Mouse (Mus musculus) heart, embryonic 13.5 days (tissue): ENCODE results near the gene Dock2. TPM values are rescaled to one million over a fixed set of nuclear protein-coding genes. Genes with fewer than 3 reads are reported as not detected.
A peak's percentile ranks its signal among the peaks of the same experiment; 100 is the strongest.

ENCODE experiments used
- ATAC-seq: fragments of 200-750 bp; cut with Nextera tagmentation; 2 replicates; pipeline ENCODE4 v1.8.0; 2017; ENCODE audit warnings: moderate TSS enrichment; ENCODE audit not compliant: insufficient number of reproducible peaks, low FRiP score, low TSS enrichment; ENCODE audit errors: extremely low read depth
- H3K27ac ChIP-seq: fragments of 300-500 bp; sonication (generic); replicated peaks from 2 replicates; pipeline ENCODE4 v1.5.1; 2015; ENCODE audit warnings: moderate library complexity, mild to moderate bottlenecking, inconsistent platforms
- H3K27me3 ChIP-seq: fragments of 300-500 bp; sonication (generic); replicated peaks from 2 replicates; pipeline ENCODE4 v1.6.1; 2015; ENCODE audit warnings: mild to moderate bottlenecking, inconsistent platforms
- H3K36me3 ChIP-seq: fragments of 300-500 bp; sonication (generic); 2 replicates; pipeline ENCODE4 v1.6.1; 2015; ENCODE audit warnings: mild to moderate bottlenecking, inconsistent platforms
- H3K4me1 ChIP-seq: fragments of 300-500 bp; sonication (generic); 2 replicates; pipeline ENCODE4 v1.6.1; 2015; ENCODE audit warnings: inconsistent platforms
- H3K4me2 ChIP-seq: fragments of 300-500 bp; sonication (generic); 2 replicates; pipeline ENCODE4 v1.6.1; 2015; ENCODE audit warnings: inconsistent platforms, mild to moderate bottlenecking, moderate library complexity
- H3K4me3 ChIP-seq: fragments of 300-500 bp; sonication (generic); 2 replicates; pipeline ENCODE4 v1.5.1; 2015; ENCODE audit warnings: moderate library complexity, mild to moderate bottlenecking, inconsistent platforms
- H3K9ac ChIP-seq: fragments of 300-500 bp; sonication (generic); 2 replicates; pipeline ENCODE4 v1.6.1; 2015; ENCODE audit warnings: inconsistent platforms, mild to moderate bottlenecking, moderate library complexity
- H3K9me3 ChIP-seq: fragments of 300-500 bp; sonication (generic); 2 replicates; pipeline ENCODE4 v1.6.1; 2016; ENCODE audit warnings: inconsistent platforms
- WGBS: fragments of 180-500 bp; shearing (Covaris S2); methylation state at CpG from one replicate; pipeline ENCODE4 v1.1.7; 2015; ENCODE audit warnings: mixed read lengths; 5-methylcytosine and 5-hydroxymethylcytosine counted together
- polyA plus RNA-seq: library from polyadenylated mRNA; unstranded; fragments of >200 nt; fragmentation: Nextera tagmentation; extraction: Ambion mirVana; gene quantifications from 2 replicates; pipeline ENCODE4 v1.2.1, GENCODE M21; 2015

The Dock2 gene
- polyA plus RNA-seq, 1 experiment from 2014 or later = 0.80 TPM

GRCm38 (mm10) chr11:34713360-34713759 is 70.3 kb downstream of the Dock2 start:
- H3K4me2 ChIP-seq = no peak overlapping the region
- ATAC-seq = no peak
- WGBS = 78% methylated on average over 5 of the region's 5 CpGs
- H3K9ac ChIP-seq = no peak overlapping the region
- no peak overlapping the region for H3K27ac ChIP-seq
- no peaks in the 10 kb centered on the region for H3K36me3 ChIP-seq
- no peaks in the 10 kb centered on the region for H3K27me3 ChIP-seq
- H3K4me1 ChIP-seq = no peaks in the 10 kb centered on the region
- no peaks in the 10 kb centered on the region for H3K9me3 ChIP-seq
- H3K4me3 ChIP-seq = no peak overlapping the region

GRCm38 (mm10) chr11:34708278-34708677 is 75.4 kb downstream of the Dock2 start:
- no peak overlapping the region for H3K9ac ChIP-seq
- no peaks in the 10 kb centered on the region for H3K4me1 ChIP-seq
- no peaks in the 10 kb centered on the region for H3K36me3 ChIP-seq
- no peaks in the 10 kb centered on the region for H3K27me3 ChIP-seq
- H3K4me2 ChIP-seq = no peak overlapping the region
- H3K27ac ChIP-seq = no peak overlapping the region
- H3K9me3 ChIP-seq = no peaks in the 10 kb centered on the region
- no peak for ATAC-seq
- WGBS = 86% methylated on average over 11 of the region's 11 CpGs
- no peak overlapping the region for H3K4me3 ChIP-seq

- H3K9me3 ChIP-seq = no peaks in the 10 kb centered on the region
Observed at GRCm38 (mm10) chr11:34707360-34707759, 76.3 kb downstream of the Dock2 start.

DNA sequence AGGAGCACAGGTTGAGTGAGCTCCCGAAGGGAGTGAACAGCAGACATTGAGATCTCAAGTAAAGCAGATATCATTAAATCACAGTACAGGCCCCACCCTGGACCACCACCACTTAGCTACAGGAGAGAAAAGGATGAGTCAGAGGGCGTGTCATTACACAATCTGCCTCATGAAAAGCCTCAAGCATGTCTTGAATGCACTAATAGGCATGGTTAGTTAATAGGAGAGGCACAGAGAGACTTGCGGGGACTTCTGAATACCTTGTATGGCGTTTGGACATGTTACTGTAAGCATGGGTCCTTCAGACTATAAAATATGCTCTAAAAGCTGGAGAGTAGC is 78.6 kb downstream of the Dock2 start:
- ATAC-seq = no peak
- H3K36me3 ChIP-seq = no peaks in the 10 kb centered on the region
- WGBS = 62% methylated on average over 4 of the region's 4 CpGs
- H3K4me3 ChIP-seq = no peak overlapping the region
- H3K4me1 ChIP-seq = no peaks in the 10 kb centered on the region
- H3K4me2 ChIP-seq = no peak overlapping the region
- H3K27ac ChIP-seq = no peak overlapping the region
- no peak overlapping the region for H3K9ac ChIP-seq
- no peaks in the 10 kb centered on the region for H3K27me3 ChIP-seq
- no peaks in the 10 kb centered on the region for H3K9me3 ChIP-seq

More at GRCm38 (mm10) chr11:34707360-34707759, 76.3 kb downstream of the Dock2 start:
- 88% methylated on average over 5 of the region's 5 CpGs for WGBS
- no peaks in the 10 kb centered on the region for H3K27me3 ChIP-seq
- ATAC-seq = no peak
- H3K4me1 ChIP-seq = no peaks in the 10 kb centered on the region
- H3K9ac ChIP-seq = no peak overlapping the region
- no peak overlapping the region for H3K4me3 ChIP-seq
- no peak overlapping the region for H3K27ac ChIP-seq
- no peaks in the 10 kb centered on the region for H3K36me3 ChIP-seq
- no peak overlapping the region for H3K4me2 ChIP-seq

- WGBS = 49% methylated on average over 8 of the region's 8 CpGs
- no peak for ATAC-seq
Observed at GRCm38 (mm10) chr11:34704384-34705107, 79.1 kb downstream of the Dock2 start.

GRCm38 (mm10) chr11:34703851-34704250 is 79.8 kb downstream of the Dock2 start:
- 43% methylated on average over 6 of the region's 6 CpGs for WGBS
- Histone ChIP-seq H3K4me1 (no peaks in the 10 kb centered on the region), H3K4me3 (no peak overlapping the region), H3K9me3 (no peaks in the 10 kb centered on the region), H3K27me3 (no peaks in the 10 kb centered on the region), H3K4me2 (no peak overlapping the region), H3K36me3 (no peaks in the 10 kb centered on the region), H3K27ac (no peak overlapping the region), H3K9ac (no peak overlapping the region)
- ATAC-seq = no peak

More at GRCm38 (mm10) chr11:34704384-34705107, 79.1 kb downstream of the Dock2 start:
- no peak overlapping the region for H3K4me3 ChIP-seq
- no peak overlapping the region for H3K9ac ChIP-seq
- no peaks in the 10 kb centered on the region for H3K9me3 ChIP-seq
- H3K4me1 ChIP-seq = no peaks in the 10 kb centered on the region
- H3K27ac ChIP-seq = no peak overlapping the region
- no peaks in the 10 kb centered on the region for H3K36me3 ChIP-seq
- no peak overlapping the region for H3K4me2 ChIP-seq
- no peaks in the 10 kb centered on the region for H3K27me3 ChIP-seq

- H3K4me2 ChIP-seq = no peak overlapping the region
- no peak overlapping the region for H3K9ac ChIP-seq
- WGBS = 44% methylated on average over 8 of the region's 8 CpGs
- H3K27ac ChIP-seq = no peak overlapping the region
- no peaks in the 10 kb centered on the region for H3K27me3 ChIP-seq
- peaks cover 4% of the 10 kb centered on the region; the same call in 1 of the 2 replicates for H3K9me3 ChIP-seq
- no peaks in the 10 kb centered on the region for H3K4me1 ChIP-seq
- ATAC-seq = peak; percentile 61; the same call in 1 of the 2 replicates
- no peak overlapping the region for H3K4me3 ChIP-seq
- H3K36me3 ChIP-seq = no peaks in the 10 kb centered on the region
Observed at GRCm38 (mm10) chr11:34681790-34682189, 101.9 kb downstream of the Dock2 start.

- Histone ChIP-seq H3K4me3 (no peak overlapping the region), H3K9ac (no peak overlapping the region), H3K4me2 (no peak overlapping the region), H3K4me1 (no peaks in the 10 kb centered on the region), H3K36me3 (no peaks in the 10 kb centered on the region), H3K27me3 (no peaks in the 10 kb centered on the region), H3K9me3 (peaks cover 25% of the 10 kb centered on the region), H3K27ac (no peak overlapping the region)
- ATAC-seq = no peak
- 65% methylated on average over 7 of the region's 7 CpGs for WGBS
Observed at GRCm38 (mm10) chr11:34544631-34545030, 239.1 kb downstream of the Dock2 start.

- 81% methylated on average over 10 of the region's 10 CpGs for WGBS
- no peak overlapping the region for H3K4me2 ChIP-seq
- no peak overlapping the region for H3K9ac ChIP-seq
- H3K9me3 ChIP-seq = no peaks in the 10 kb centered on the region
- no peak overlapping the region for H3K4me3 ChIP-seq
- H3K36me3 ChIP-seq = no peaks in the 10 kb centered on the region
- ATAC-seq = no peak
- H3K27me3 ChIP-seq = no peaks in the 10 kb centered on the region
- no peaks in the 10 kb centered on the region for H3K4me1 ChIP-seq
- H3K27ac ChIP-seq = no peak overlapping the region
Observed at GRCm38 (mm10) chr11:34532131-34532530, 251.6 kb downstream of the Dock2 start.

DNA sequence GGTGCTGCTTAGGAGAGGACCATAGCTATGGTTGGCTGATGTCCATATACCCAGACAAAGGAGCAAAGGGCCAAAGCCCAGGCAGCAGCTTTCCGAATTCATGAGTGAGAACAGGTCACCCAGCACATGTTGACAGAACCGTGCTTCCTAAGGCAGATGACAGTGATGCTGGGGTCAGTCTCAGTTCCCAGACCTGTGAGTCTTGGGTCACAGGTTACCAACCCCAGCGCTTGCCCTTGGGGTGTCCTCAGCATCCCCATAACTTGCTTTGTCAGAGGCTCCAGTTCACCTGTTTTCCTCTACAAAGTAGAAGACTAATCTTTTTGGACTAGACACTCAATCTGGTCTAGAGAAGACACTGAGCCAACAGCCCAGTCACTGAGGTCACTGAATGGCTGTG is 252.7 kb downstream of the Dock2 start:
- no peaks in the 10 kb centered on the region for H3K27me3 ChIP-seq
- H3K4me1 ChIP-seq = no peaks in the 10 kb centered on the region
- no peak overlapping the region for H3K4me2 ChIP-seq
- ATAC-seq = no peak
- WGBS = 72% methylated on average over 3 of the region's 3 CpGs
- H3K9ac ChIP-seq = no peak overlapping the region
- H3K4me3 ChIP-seq = no peak overlapping the region
- no peaks in the 10 kb centered on the region for H3K9me3 ChIP-seq
- H3K36me3 ChIP-seq = no peaks in the 10 kb centered on the region
- no peak overlapping the region for H3K27ac ChIP-seq

DNA sequence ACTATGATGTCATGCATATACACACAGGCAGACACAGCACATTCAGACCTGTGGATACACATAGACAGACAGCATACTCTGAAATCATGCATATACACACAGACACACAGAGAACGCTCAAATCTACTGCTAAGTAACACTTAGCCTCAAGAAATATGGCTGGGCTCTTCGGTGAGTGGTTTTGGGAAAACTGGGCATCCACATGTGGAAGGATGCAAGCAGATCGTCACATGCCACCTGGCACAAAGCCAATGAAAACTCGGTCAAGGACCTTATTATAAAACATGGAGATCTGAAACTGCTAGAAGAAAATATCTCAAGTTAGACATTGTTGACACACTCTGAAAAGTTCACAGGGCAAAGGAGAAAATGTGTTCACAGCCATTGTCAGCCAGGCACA is 255.7 kb downstream of the Dock2 start:
- H3K36me3 ChIP-seq = no peaks in the 10 kb centered on the region
- WGBS = 72% methylated on average over 4 of the region's 4 CpGs

DNA sequence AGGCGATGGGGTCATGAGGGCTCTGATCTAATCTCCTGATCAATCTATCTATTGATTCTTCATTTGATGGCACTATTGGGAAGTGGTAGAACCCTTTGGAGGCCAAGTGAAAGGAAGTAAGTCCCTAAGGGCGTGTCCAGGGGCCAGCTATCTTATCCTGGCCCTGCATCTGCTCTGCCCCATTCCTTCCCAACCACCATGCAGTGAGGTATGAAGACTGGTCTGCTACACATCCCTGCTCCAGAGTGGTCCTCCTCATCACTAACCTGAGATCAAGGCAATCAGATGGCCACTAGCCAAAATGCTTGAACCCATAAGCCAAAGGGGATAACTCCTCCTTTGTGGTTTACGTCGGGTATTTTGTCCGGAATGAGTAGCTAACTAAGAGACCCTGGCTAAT is 256.5 kb downstream of the Dock2 start:
- 80% methylated on average over 5 of the region's 5 CpGs for WGBS
- Histone ChIP-seq H3K36me3 (no peaks in the 10 kb centered on the region), H3K4me3 (no peak overlapping the region), H3K9ac (no peak overlapping the region), H3K9me3 (no peaks in the 10 kb centered on the region), H3K4me1 (peaks cover 3% of the 10 kb centered on the region; the same call in 1 of the 2 replicates), H3K27ac (no peak overlapping the region), H3K27me3 (no peaks in the 10 kb centered on the region), H3K4me2 (no peak overlapping the region)
- ATAC-seq = no peak

More for the DNA sequence above, 255.7 kb downstream of the Dock2 start:
- Histone ChIP-seq H3K9me3 (no peaks in the 10 kb centered on the region), H3K9ac (no peak overlapping the region), H3K4me2 (no peak overlapping the region), H3K4me1 (peaks cover 3% of the 10 kb centered on the region; the same call in 1 of the 2 replicates), H3K27ac (no peak overlapping the region), H3K4me3 (no peak overlapping the region), H3K27me3 (no peaks in the 10 kb centered on the region)
- ATAC-seq = no peak
